Mouse (Mus musculus) layer of hippocampus, postnatal 14 days (tissue): ENCODE measurements around the gene Cpsf4l. TPM values are rescaled to one million over a fixed set of nuclear protein-coding genes. Genes with fewer than 3 reads are reported as not detected.
"Not testable (repeated sequence)": the region's sequence is repeated elsewhere in the genome, so short reads cannot be mapped to it uniquely, and the experiment has no call there.

Source experiments
- DNase-seq, 2 experiments: peaks; one replicate each; pipeline ENCODE4 v3.0.0; 2021 to 2022; ENCODE audit warnings: low spot score in 2 of 2, mixed read lengths in 1 of 2
- total RNA-seq, 2 experiments: library from RNA; stranded (reverse); gene quantifications; 2 replicates each; pipeline ENCODE4 v1.2.3; 2021

Gene Cpsf4l
- total RNA-seq, 2 experiments from 2014 or later, result not detected

GRCm38 (mm10) chr11:113668857-113669256 lies 41.0 kb downstream of the Cpsf4l start:
- DNase-seq, result no peak

GRCm38 (mm10) chr11:113667704-113668103 lies 42.1 kb downstream of the Cpsf4l start:
- DNase-seq, result no peak

- DNase-seq, result no peak
Measured at GRCm38 (mm10) chr11:113667122-113667521, 42.7 kb downstream of the Cpsf4l start.

- DNase-seq, result no peak
Measured at GRCm38 (mm10) chr11:113666648-113667047, 43.2 kb downstream of the Cpsf4l start.

- no peak for DNase-seq
Measured at GRCm38 (mm10) chr11:113666205-113666604, 43.6 kb downstream of the Cpsf4l start.

- DNase-seq, result no peak
Measured at GRCm38 (mm10) chr11:113664279-113664678, 45.5 kb downstream of the Cpsf4l start.

GRCm38 (mm10) chr11:113661835-113662351 lies 47.9 kb downstream of the Cpsf4l start:
- DNase-seq, result no peak

- DNase-seq, result no peak
Measured at GRCm38 (mm10) chr11:113660940-113661339, 48.9 kb downstream of the Cpsf4l start.

- not testable (repeated sequence) for DNase-seq
Measured at GRCm38 (mm10) chr11:113660213-113660612, 49.6 kb downstream of the Cpsf4l start.

GRCm38 (mm10) chr11:113658763-113659162 lies 51.1 kb downstream of the Cpsf4l start:
- DNase-seq, result no peak

GRCm38 (mm10) chr11:113658319-113658718 lies 51.5 kb downstream of the Cpsf4l start:
- no peak for DNase-seq

GRCm38 (mm10) chr11:113657221-113657620 lies 52.6 kb downstream of the Cpsf4l start:
- no peak for DNase-seq

- peak in 1 of 2 experiments; percentile 42 for DNase-seq
Measured at GRCm38 (mm10) chr11:113656511-113656932, 53.3 kb downstream of the Cpsf4l start.

GRCm38 (mm10) chr11:113654561-113655270 lies 55.1 kb downstream of the Cpsf4l start:
- peak in 1 of 2 experiments; percentile 44 for DNase-seq

- no peak for DNase-seq
Measured at GRCm38 (mm10) chr11:113654105-113654504, 55.7 kb downstream of the Cpsf4l start.

- no peak for DNase-seq
Measured at GRCm38 (mm10) chr11:113652516-113652915, 57.3 kb downstream of the Cpsf4l start.

- DNase-seq, result peak in 1 of 2 experiments; percentile 49
Measured at GRCm38 (mm10) chr11:113651907-113652273, 57.9 kb downstream of the Cpsf4l start.

- no peak for DNase-seq
Measured at GRCm38 (mm10) chr11:113651206-113651906, 58.5 kb downstream of the Cpsf4l start.

GRCm38 (mm10) chr11:113649353-113650210 lies 60.2 kb downstream of the Cpsf4l start, which contains the start of gene Slc39a11:
Slc39a11 (minus strand) TSS chr11:113650079.
- DNase-seq, result peak; percentile 58 to 65

GRCm38 (mm10) chr11:113648690-113649352 lies 61.0 kb downstream of the Cpsf4l start, which contains the start of gene Cog1:
Cog1 (plus strand) TSS chr11:113649169.
- DNase-seq, result no peak
